Comparison of ENCODE assay signal across 8 mouse cellular contexts in genomic region chrX:107816218-107816554, GRCm38 (mm10). TPM values are rescaled to one million over a fixed set of nuclear protein-coding genes. Genes with fewer than 3 reads are reported as not detected.
DNase-seq lines count a peak whose midpoint lies in the region; ATAC-seq and TF ChIP-seq lines count a peak whose summit lies in the region.

TSS of gene 2610002M06Rik (minus strand) at chrX:107816334.

- 21% methylated on average over 20 of the region's 28 CpGs for WGBS in forebrain, embryonic 11.5 days
- WGBS in heart, postnatal 0 days: 20% methylated on average over 28 of the region's 28 CpGs
- 23% methylated on average over 28 of the region's 28 CpGs for WGBS in liver, embryonic 16.5 days (ENCODE audit: insufficient replicate concordance)
- 25% methylated on average over 27 of the region's 28 CpGs for WGBS in neural tube, embryonic 15.5 days

- ATAC-seq in forebrain, embryonic 11.5 days (replicated peaks; ENCODE audit: low FRiP score): peak; percentile 98
- ATAC-seq in heart, postnatal 0 days (ENCODE audit: insufficient read depth, low read depth): peak; percentile 97
- ATAC-seq in liver, embryonic 16.5 days (ENCODE audit: low read depth): peak; percentile 98
- peak; percentile 99 for ATAC-seq in neural tube, embryonic 15.5 days (ENCODE audit: low FRiP score)

- peak within 1 kb of the TSS; percentile 55 for H3K4me3 ChIP-seq in E14TG2a.4 (replicated peaks; ENCODE audit: low read length)
- H3K4me3 ChIP-seq in forebrain, embryonic 11.5 days (ENCODE audit: low read depth, low read length): peak within 1 kb of the TSS; percentile 52
- peak within 1 kb of the TSS; percentile 75 for H3K4me3 ChIP-seq in heart, postnatal 0 days (ENCODE audit: low read depth, low read length)
- peak within 1 kb of the TSS; percentile 74 for H3K4me3 ChIP-seq in liver, embryonic 16.5 days (ENCODE audit: low read depth, low read length)
- H3K4me3 ChIP-seq in neural tube, embryonic 15.5 days (replicated peaks): peak within 1 kb of the TSS; percentile 54

- 0 out of 2 replicates have a peak, but pooled peaks have one; percentile 5 for TF ChIP-seq CTCF in E14TG2a.4 (conservative IDR thresholded peaks at IDR 0.05; ENCODE audit: low read length)
- peak; percentile 62 for TF ChIP-seq CTCF in heart, postnatal 0 days (IDR thresholded peaks at IDR 0.05; ENCODE audit: low read depth)

- peak; percentile 73 for DNase-seq in c-Kit-positive CD71-positive TER-119-negative erythroid progenitor cells, embryonic 14.5 days (ENCODE audit: low read depth)
- DNase-seq in forebrain, embryonic 11.5 days (ENCODE audit: low spot score): peak; percentile 88
- peak; percentile 88 for DNase-seq in heart, postnatal 0 days (ENCODE audit: low spot score)
- DNase-seq in kidney, postnatal 4 days: peak; percentile 91 to 94
- DNase-seq in testis, postnatal 14 days (ENCODE audit: low spot score): peak; percentile 89

- H3K27ac ChIP-seq in forebrain, embryonic 11.5 days (ENCODE audit: low read depth, low read length): no peak within 1 kb of the TSS
- H3K27ac ChIP-seq in heart, postnatal 0 days (ENCODE audit: low read depth): peak within 1 kb of the TSS; percentile 74
- H3K27ac ChIP-seq in liver, embryonic 16.5 days (ENCODE audit: low read length): peak within 1 kb of the TSS; percentile 41; the same call in 1 of the 2 replicates
- peak within 1 kb of the TSS; percentile 56; the same call in 1 of the 2 replicates for H3K27ac ChIP-seq in neural tube, embryonic 15.5 days (replicated peaks)

- H3K9ac ChIP-seq in forebrain, embryonic 11.5 days (ENCODE audit: low read length): peak within 1 kb of the TSS; percentile 55
- H3K9ac ChIP-seq in heart, postnatal 0 days (replicated peaks; ENCODE audit: low read depth, low read length): peak within 1 kb of the TSS; percentile 78
- peak within 1 kb of the TSS; percentile 76 for H3K9ac ChIP-seq in liver, embryonic 16.5 days (ENCODE audit: low read depth, low read length)
- peak within 1 kb of the TSS; percentile 56 for H3K9ac ChIP-seq in neural tube, embryonic 15.5 days (replicated peaks)

- H3K36me3 ChIP-seq in E14TG2a.4 (ENCODE audit: insufficient read depth, low read length): no peaks in the 10 kb centered on the region
- H3K36me3 ChIP-seq in forebrain, embryonic 11.5 days (ENCODE audit: control insufficient read depth, insufficient read depth, low read length): no peaks in the 10 kb centered on the region
- H3K36me3 ChIP-seq in heart, postnatal 0 days (replicated peaks; ENCODE audit: control insufficient read depth, insufficient read depth, low read length): no peaks in the 10 kb centered on the region
- no peaks in the 10 kb centered on the region for H3K36me3 ChIP-seq in liver, embryonic 16.5 days (ENCODE audit: control insufficient read depth, insufficient read depth)
- no peaks in the 10 kb centered on the region for H3K36me3 ChIP-seq in neural tube, embryonic 15.5 days

- no peaks in the 10 kb centered on the region for H3K9me3 ChIP-seq in E14TG2a.4 (ENCODE audit: low read length)
- H3K9me3 ChIP-seq in forebrain, embryonic 11.5 days (ENCODE audit: control insufficient read depth, low read length): no peaks in the 10 kb centered on the region
- H3K9me3 ChIP-seq in heart, postnatal 0 days (replicated peaks; ENCODE audit: control insufficient read depth, low read length): no peaks in the 10 kb centered on the region
- no peaks in the 10 kb centered on the region for H3K9me3 ChIP-seq in liver, embryonic 16.5 days (replicated peaks; ENCODE audit: control insufficient read depth, low read length)
- no peaks in the 10 kb centered on the region for H3K9me3 ChIP-seq in neural tube, embryonic 15.5 days (replicated peaks)

- TF ChIP-seq EP300 in heart, postnatal 0 days (IDR thresholded peaks at IDR 0.05; ENCODE audit: low read depth): no peak

- no peaks in the 10 kb centered on the region for H3K27me3 ChIP-seq in E14TG2a.4 (ENCODE audit: insufficient read depth, low read length)
- no peaks in the 10 kb centered on the region for H3K27me3 ChIP-seq in forebrain, embryonic 11.5 days (ENCODE audit: control insufficient read depth, insufficient read depth, low read length)
- H3K27me3 ChIP-seq in heart, postnatal 0 days (ENCODE audit: control insufficient read depth, insufficient read depth, low read length): no peaks in the 10 kb centered on the region
- no peaks in the 10 kb centered on the region for H3K27me3 ChIP-seq in liver, embryonic 16.5 days (ENCODE audit: control insufficient read depth, insufficient read depth, low read depth, low read length)
- H3K27me3 ChIP-seq in neural tube, embryonic 15.5 days (replicated peaks): no peaks in the 10 kb centered on the region

- H3K4me1 ChIP-seq in E14TG2a.4 (replicated peaks; ENCODE audit: low read depth, low read length): no peaks in the 10 kb centered on the region
- no peaks in the 10 kb centered on the region for H3K4me1 ChIP-seq in forebrain, embryonic 11.5 days (replicated peaks; ENCODE audit: control insufficient read depth, insufficient read depth, low read length)
- H3K4me1 ChIP-seq in heart, postnatal 0 days (ENCODE audit: control insufficient read depth, insufficient read depth): no peaks in the 10 kb centered on the region
- no peaks in the 10 kb centered on the region for H3K4me1 ChIP-seq in liver, embryonic 16.5 days (ENCODE audit: control insufficient read depth, low read depth, low read length)
- no peaks in the 10 kb centered on the region for H3K4me1 ChIP-seq in neural tube, embryonic 15.5 days

- H3K4me2 ChIP-seq in forebrain, embryonic 11.5 days (ENCODE audit: low read depth, low read length, severe bottlenecking): peak within 1 kb of the TSS; percentile 56
- H3K4me2 ChIP-seq in heart, postnatal 0 days (ENCODE audit: low read depth, low read length): peak within 1 kb of the TSS; percentile 63
- H3K4me2 ChIP-seq in liver, embryonic 16.5 days (ENCODE audit: low read depth, low read length): peak within 1 kb of the TSS; percentile 70
- peak within 1 kb of the TSS; percentile 48 for H3K4me2 ChIP-seq in neural tube, embryonic 15.5 days

RNA-seq across cellular contexts. Expression of gene 2610002M06Rik, which starts in this region (rescaled TPM):
- polyA plus RNA-seq in forebrain, embryonic 11.5 days (2014; fragmentation: Nextera tagmentation; extraction: Ambion mirVana): 8.7 and 9.5 TPM in 2 replicates
- total RNA-seq in heart, postnatal 0 days (2014; rRNA removed; ENCODE audit: low replicate concordance): 5.5 and 5.9 TPM in 2 replicates
- polyA plus RNA-seq in heart, postnatal 0 days (2015; fragmentation: Nextera tagmentation; extraction: Ambion mirVana): 9.2 and 10.0 TPM in 2 replicates
- 8.0 and 9.1 TPM in 2 replicates for polyA plus RNA-seq in liver, embryonic 16.5 days (2015; fragmentation: Nextera tagmentation; extraction: Ambion mirVana)
- polyA plus RNA-seq in neural tube, embryonic 15.5 days (2015; fragmentation: Nextera tagmentation; extraction: Ambion mirVana): 20.0 and 20.7 TPM in 2 replicates
